Mouse (Mus musculus): ENCODE measurements at regions not wholly inside any gene's neighbourhood (a gene's known extent, or its start where the extent isn't known, plus 50 kb on each side); places are given as distances from the start of the nearest gene placed in this dataset.
"Not testable (repeated sequence)": the region's sequence is repeated elsewhere in the genome, so short reads cannot be mapped to it uniquely, and the experiment has no call there.

GRCm38 (mm10) chr1:136680173-136680572, 55.5 kb downstream of the Zfp281 start:
- Histone ChIP-seq H3K4me3 (ENCODE audit: insufficient read depth, low read length) (no peak overlapping the region), H3K27ac (ENCODE audit: insufficient read depth, low read length) (no peak overlapping the region), H3K4me1 (ENCODE audit: control insufficient read depth, insufficient read depth, low read length) (peaks cover 10% of the 10 kb centered on the region; the same call in 1 of the 2 replicates)
- TF ChIP-seq CTCF (IDR thresholded peaks at IDR 0.05; ENCODE audit: borderline replicate concordance, insufficient read depth, low read length) = no peak

DNA sequence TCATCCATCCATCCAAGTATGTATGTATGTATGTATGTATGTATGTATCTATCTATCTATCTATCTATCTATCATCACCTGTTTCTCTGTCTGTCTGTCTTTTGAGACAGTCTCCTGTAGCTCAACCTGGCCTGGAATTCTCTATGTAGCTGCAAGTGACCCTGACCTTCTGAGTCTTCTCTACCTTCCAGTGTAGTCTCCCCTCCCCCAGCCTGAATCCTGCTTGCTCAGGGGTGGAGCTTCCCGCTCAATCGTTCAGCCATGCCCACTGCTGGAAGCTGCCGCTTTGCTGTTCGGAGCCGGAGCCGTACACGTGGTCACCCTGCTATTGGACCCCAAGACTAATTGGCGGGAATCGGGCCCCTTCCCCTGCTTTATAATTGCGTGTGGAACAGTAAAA, 57.6 kb downstream of the Zfp281 start:
- not testable (repeated sequence) for H3K4me3 ChIP-seq (ENCODE audit: insufficient read depth, low read length); H3K4me1 ChIP-seq (ENCODE audit: control insufficient read depth, insufficient read depth, low read length)
- peak overlapping the region; percentile 45 for H3K27ac ChIP-seq (ENCODE audit: insufficient read depth, low read length)

GRCm38 (mm10) chr1:136683061-136683531, 58.4 kb downstream of the Zfp281 start:
- TF ChIP-seq CTCF (IDR thresholded peaks at IDR 0.05; ENCODE audit: borderline replicate concordance, insufficient read depth, low read length) = no peak
- H3K27ac ChIP-seq (ENCODE audit: insufficient read depth, low read length) = peak overlapping the region; percentile 98
- peaks cover 10% of the 10 kb centered on the region; the same call in 1 of the 2 replicates for H3K4me1 ChIP-seq (ENCODE audit: control insufficient read depth, insufficient read depth, low read length)
- no peak overlapping the region for H3K4me3 ChIP-seq (ENCODE audit: insufficient read depth, low read length)

DNA sequence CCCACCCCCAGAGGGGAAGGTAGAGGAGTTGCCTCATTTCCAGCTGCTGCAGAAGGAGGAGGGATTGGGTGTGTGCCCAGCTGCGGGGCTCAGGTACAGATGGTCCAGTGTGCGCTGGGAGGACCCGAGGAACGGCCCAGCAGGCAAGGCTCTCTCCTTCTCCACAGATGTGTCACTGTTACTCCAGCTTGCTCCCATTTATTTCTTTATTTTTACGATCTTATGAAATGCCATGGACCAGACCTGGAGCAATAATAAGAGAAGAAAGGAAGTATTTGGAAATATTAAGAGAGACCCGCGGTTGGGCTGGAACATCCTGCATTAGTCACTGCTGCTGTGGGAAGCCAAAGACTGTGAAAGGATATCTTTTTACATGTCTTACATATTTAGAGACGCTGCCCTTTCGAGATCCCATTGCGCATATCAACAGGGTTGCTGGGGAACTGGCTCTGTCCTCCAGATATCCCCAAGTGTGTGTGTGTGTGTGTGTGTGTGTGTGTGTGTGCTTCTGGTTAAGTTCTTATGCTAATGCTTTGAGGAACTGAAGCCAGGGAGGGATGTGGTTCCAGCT, 58.9 kb downstream of the Zfp281 start:
- peak overlapping the region; percentile 98 for H3K27ac ChIP-seq (ENCODE audit: insufficient read depth, low read length)
- TF ChIP-seq POLR2A (IDR thresholded peaks at IDR 0.05; ENCODE audit: low read depth, low read length) (peak; percentile 16; the same call in 1 of the 2 replicates), CTCF (IDR thresholded peaks at IDR 0.05; ENCODE audit: borderline replicate concordance, insufficient read depth, low read length) (no peak)
- H3K4me1 ChIP-seq (ENCODE audit: control insufficient read depth, insufficient read depth, low read length) = peaks cover 10% of the 10 kb centered on the region; the same call in 1 of the 2 replicates
- no peak overlapping the region for H3K4me3 ChIP-seq (ENCODE audit: insufficient read depth, low read length)

DNA sequence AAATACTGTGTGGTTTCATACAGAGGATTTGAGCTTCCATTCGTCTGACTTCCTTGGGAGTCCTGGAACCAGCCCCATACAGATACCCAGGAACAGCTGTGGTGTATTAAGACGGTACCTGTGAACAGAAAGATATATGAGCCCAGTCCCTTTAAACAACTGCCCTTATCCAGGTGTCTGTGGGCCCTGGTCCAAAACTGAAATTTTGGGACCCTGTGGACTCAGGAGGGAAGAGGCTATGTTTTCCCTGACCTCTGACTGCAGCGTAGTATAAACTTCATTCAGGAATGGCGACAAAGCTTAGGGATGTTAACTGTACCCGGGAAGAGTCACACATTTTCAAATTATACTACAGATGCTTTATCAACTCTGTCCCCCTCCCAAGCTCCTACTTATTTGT, 59.8 kb downstream of the Zfp281 start:
- TF ChIP-seq CTCF (IDR thresholded peaks at IDR 0.05; ENCODE audit: borderline replicate concordance, insufficient read depth, low read length) (no peak), POLR2A (IDR thresholded peaks at IDR 0.05; ENCODE audit: low read depth, low read length) (no peak)
- H3K4me1 ChIP-seq (ENCODE audit: control insufficient read depth, insufficient read depth, low read length) = peaks cover 10% of the 10 kb centered on the region; the same call in 1 of the 2 replicates
- peak overlapping the region; percentile 98 for H3K27ac ChIP-seq (ENCODE audit: insufficient read depth, low read length)
- no peak overlapping the region for H3K4me3 ChIP-seq (ENCODE audit: insufficient read depth, low read length)

GRCm38 (mm10) chr1:136685191-136686060, 60.7 kb downstream of the Zfp281 start:
- Histone ChIP-seq H3K4me1 (ENCODE audit: control insufficient read depth, insufficient read depth, low read length) (peaks cover 10% of the 10 kb centered on the region; the same call in 1 of the 2 replicates), H3K4me3 (ENCODE audit: insufficient read depth, low read length) (peak overlapping the region; percentile 0; the same call in 1 of the 2 replicates), H3K27ac (ENCODE audit: insufficient read depth, low read length) (peak overlapping the region; percentile 98)
- TF ChIP-seq CTCF (IDR thresholded peaks at IDR 0.05; ENCODE audit: borderline replicate concordance, insufficient read depth, low read length) = no peak
- TF ChIP-seq POLR2A (IDR thresholded peaks at IDR 0.05; ENCODE audit: low read depth, low read length) = no peak

GRCm38 (mm10) chr1:136686467-136686866, 61.8 kb downstream of the Zfp281 start:
- Histone ChIP-seq H3K27ac (ENCODE audit: insufficient read depth, low read length) (peak overlapping the region; percentile 98; the same call in 1 of the 2 replicates), H3K4me1 (ENCODE audit: control insufficient read depth, insufficient read depth, low read length) (peaks cover 10% of the 10 kb centered on the region; the same call in 1 of the 2 replicates), H3K4me3 (ENCODE audit: insufficient read depth, low read length) (no peak overlapping the region)
- TF ChIP-seq POLR2A (IDR thresholded peaks at IDR 0.05; ENCODE audit: low read depth, low read length) (no peak), CTCF (IDR thresholded peaks at IDR 0.05; ENCODE audit: borderline replicate concordance, insufficient read depth, low read length) (no peak)

- no peak overlapping the region for H3K27ac ChIP-seq (ENCODE audit: insufficient read depth, low read length)
- no peak overlapping the region for H3K4me3 ChIP-seq (ENCODE audit: insufficient read depth, low read length)
- no peaks in the 10 kb centered on the region; the same call in 1 of the 2 replicates for H3K4me1 ChIP-seq (ENCODE audit: control insufficient read depth, insufficient read depth, low read length)
- TF ChIP-seq CTCF (IDR thresholded peaks at IDR 0.05; ENCODE audit: borderline replicate concordance, insufficient read depth, low read length) = no peak
- no peak for TF ChIP-seq POLR2A (IDR thresholded peaks at IDR 0.05; ENCODE audit: low read depth, low read length)
These were observed 65.4 kb downstream of the Zfp281 start for GRCm38 (mm10) chr1:136690068-136690467.

DNA sequence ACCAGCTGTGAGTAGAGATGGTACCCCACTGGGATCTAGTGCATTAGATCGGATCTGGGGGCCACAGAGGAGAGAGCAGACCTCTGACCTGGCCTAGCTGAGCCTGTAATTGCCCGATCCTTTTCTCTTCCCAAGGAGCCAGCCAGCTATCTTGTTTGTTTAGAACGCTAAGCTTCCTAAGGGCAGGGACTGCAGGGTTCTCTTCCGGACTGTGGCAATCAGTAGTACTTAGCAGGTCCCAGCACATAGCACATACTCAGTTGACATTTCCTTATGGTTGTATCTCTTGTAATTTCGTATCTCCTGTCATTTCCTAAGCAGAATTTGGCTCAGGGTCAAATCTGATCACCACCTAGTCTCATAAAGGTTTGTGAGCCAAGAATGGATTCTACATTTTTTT, 68.7 kb downstream of the Zfp281 start:
- Histone ChIP-seq H3K4me1 (ENCODE audit: control insufficient read depth, insufficient read depth, low read length) (peaks cover 7% of the 10 kb centered on the region), H3K4me3 (ENCODE audit: insufficient read depth, low read length) (no peak overlapping the region), H3K27ac (ENCODE audit: insufficient read depth, low read length) (no peak overlapping the region)
- no peak for TF ChIP-seq POLR2A (IDR thresholded peaks at IDR 0.05; ENCODE audit: low read depth, low read length)
- no peak for TF ChIP-seq CTCF (IDR thresholded peaks at IDR 0.05; ENCODE audit: borderline replicate concordance, insufficient read depth, low read length)

DNA sequence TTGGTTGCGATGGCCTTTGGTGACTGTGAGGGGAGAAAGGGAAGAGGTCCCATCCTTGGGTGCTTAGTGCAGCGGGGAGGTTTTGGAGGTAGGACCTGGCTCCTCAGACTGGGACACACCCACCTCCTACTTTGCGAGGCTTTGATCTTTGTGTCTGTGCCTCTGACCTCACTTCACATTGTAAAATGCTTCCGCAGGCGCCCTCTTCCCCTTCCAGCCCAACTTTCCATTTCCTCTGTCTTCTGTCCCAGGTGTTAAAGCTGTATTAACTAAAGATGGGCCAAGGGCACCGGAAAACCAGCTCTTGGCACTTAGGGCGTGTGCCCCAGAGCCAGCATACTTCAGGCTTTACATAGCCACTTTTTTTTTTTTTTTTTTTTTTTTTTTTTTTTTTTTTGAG, 70.3 kb downstream of the Zfp281 start:
- no peak for TF ChIP-seq CTCF (IDR thresholded peaks at IDR 0.05; ENCODE audit: borderline replicate concordance, insufficient read depth, low read length)
- Histone ChIP-seq H3K4me1 (ENCODE audit: control insufficient read depth, insufficient read depth, low read length) (peaks cover 12% of the 10 kb centered on the region), H3K27ac (ENCODE audit: insufficient read depth, low read length) (no peak overlapping the region), H3K4me3 (ENCODE audit: insufficient read depth, low read length) (no peak overlapping the region)
